Mouse (Mus musculus) frontal cortex, postnatal 36 days (tissue): ENCODE measurements at regions not wholly inside any gene's neighbourhood (a gene's known extent, or its start where the extent isn't known, plus 50 kb on each side); places are given as distances from the start of the nearest gene placed in this dataset.

ENCODE experiments used
- DNase-seq, 2 experiments: peaks; one replicate each; pipeline ENCODE4 v3.0.0; 2022; ENCODE audit warnings: low spot score in 2 of 2

GRCm38 (mm10) chr2:148622216-148622615, 50.2 kb upstream of the Nxt1 start:
- DNase-seq, result no peak

GRCm38 (mm10) chr2:148611911-148612310, 60.5 kb upstream of the Nxt1 start:
- DNase-seq, result no peak

- no peak for DNase-seq
Observed at GRCm38 (mm10) chr2:148605425-148605930, 66.9 kb upstream of the Nxt1 start.

GRCm38 (mm10) chr2:148603951-148604350, 68.5 kb upstream of the Nxt1 start:
- DNase-seq, result no peak

- DNase-seq, result no peak
Observed at GRCm38 (mm10) chr2:148603315-148603714, 69.1 kb upstream of the Nxt1 start.

- DNase-seq, result peak in 1 of 2 experiments; percentile 49
Observed at GRCm38 (mm10) chr2:148599498-148599897, 72.9 kb upstream of the Nxt1 start.

GRCm38 (mm10) chr2:148596966-148597365, 75.4 kb upstream of the Nxt1 start:
- no peak for DNase-seq

GRCm38 (mm10) chr2:148585721-148586335, 86.6 kb upstream of the Nxt1 start:
- no peak for DNase-seq

- no peak for DNase-seq
Observed at GRCm38 (mm10) chr2:148582208-148582607, 90.2 kb upstream of the Nxt1 start.

GRCm38 (mm10) chr2:148581666-148582065, 90.7 kb upstream of the Nxt1 start:
- DNase-seq, result no peak

GRCm38 (mm10) chr2:148580286-148580966, 92.0 kb upstream of the Nxt1 start:
- peak in 1 of 2 experiments; percentile 41 for DNase-seq

GRCm38 (mm10) chr2:148579564-148579963, 92.8 kb upstream of the Nxt1 start:
- no peak for DNase-seq

GRCm38 (mm10) chr2:148579027-148579426, 93.4 kb upstream of the Nxt1 start:
- no peak for DNase-seq

- DNase-seq, result no peak
Observed at GRCm38 (mm10) chr2:148578176-148578575, 94.2 kb upstream of the Nxt1 start.

- DNase-seq, result no peak
Observed at GRCm38 (mm10) chr2:148575433-148575832, 97.0 kb upstream of the Nxt1 start.

- DNase-seq, result peak; percentile 40 to 58
Observed at GRCm38 (mm10) chr2:148572165-148572564, 100.2 kb upstream of the Nxt1 start.

- DNase-seq, result no peak
Observed at GRCm38 (mm10) chr2:148571616-148572015, 100.8 kb upstream of the Nxt1 start.

GRCm38 (mm10) chr2:148571018-148571417, 101.4 kb upstream of the Nxt1 start:
- no peak for DNase-seq

- DNase-seq, result no peak
Observed at GRCm38 (mm10) chr2:148567930-148568481, 104.4 kb upstream of the Nxt1 start.

- no peak for DNase-seq
Observed at GRCm38 (mm10) chr2:148563390-148563789, 109.0 kb upstream of the Nxt1 start.

- no peak for DNase-seq
Observed at GRCm38 (mm10) chr2:148562041-148562440, 110.4 kb upstream of the Nxt1 start.

- no peak for DNase-seq
Observed at GRCm38 (mm10) chr2:148560013-148560773, 112.2 kb upstream of the Nxt1 start.
